Mouse (Mus musculus): ENCODE data around the gene Hoxd9. TPM values are rescaled to one million over a fixed set of nuclear protein-coding genes. Genes with fewer than 3 reads are reported as not detected.

The Hoxd9 gene
- polyA plus RNA-seq, 1 experiment from 2014 or later, result 24.1 TPM

GRCm38 (mm10) chr2:74695813-74696430 is 1.6 kb upstream of the Hoxd9 start:
- no peaks in the 10 kb centered on the region; the same call in 1 of the 2 replicates for H3K27me3 ChIP-seq (ENCODE audit: control insufficient read depth, insufficient read depth, low read length)
- H3K9me3 ChIP-seq (ENCODE audit: control insufficient read depth, low read length), result no peaks in the 10 kb centered on the region
- peak overlapping the region; percentile 93 for H3K4me2 ChIP-seq (ENCODE audit: low read depth, severe bottlenecking)
- peak overlapping the region; percentile 71 for H3K4me3 ChIP-seq (ENCODE audit: low read depth, low read length)
- 0% methylated on average over 7 of the region's 7 CpGs for WGBS
- DNase-seq (ENCODE audit: low spot score) (peak; percentile 41), ATAC-seq (ENCODE audit: insufficient number of reproducible peaks, low FRiP score, low TSS enrichment, low read depth) (no peak)
- peak overlapping the region; percentile 98 for H3K27ac ChIP-seq (replicated peaks; ENCODE audit: low read depth, low read length)
- peak overlapping the region; percentile 97 for H3K9ac ChIP-seq (ENCODE audit: low read length)
- peaks cover 47% of the 10 kb centered on the region for H3K4me1 ChIP-seq (ENCODE audit: control insufficient read depth, insufficient read depth, low read length)
- H3K36me3 ChIP-seq (ENCODE audit: control insufficient read depth, insufficient read depth, low read length), result no peaks in the 10 kb centered on the region

- H3K4me1 ChIP-seq (ENCODE audit: control insufficient read depth, insufficient read depth, low read length), result peaks cover 45% of the 10 kb centered on the region
- no peaks in the 10 kb centered on the region for H3K36me3 ChIP-seq (ENCODE audit: control insufficient read depth, insufficient read depth, low read length)
- no peaks in the 10 kb centered on the region for H3K9me3 ChIP-seq (ENCODE audit: control insufficient read depth, low read length)
- H3K27me3 ChIP-seq (ENCODE audit: control insufficient read depth, insufficient read depth, low read length), result no peaks in the 10 kb centered on the region; the same call in 1 of the 2 replicates
- H3K9ac ChIP-seq (ENCODE audit: low read length), result peak overlapping the region; percentile 97
- 2% methylated on average over 34 of the region's 34 CpGs for WGBS
- peak overlapping the region; percentile 93 for H3K4me2 ChIP-seq (ENCODE audit: low read depth, severe bottlenecking)
- ATAC-seq (ENCODE audit: insufficient number of reproducible peaks, low FRiP score, low TSS enrichment, low read depth) (peak; percentile 9; the same call in 1 of the 2 replicates), DNase-seq (ENCODE audit: low spot score) (peak; percentile 80)
- H3K27ac ChIP-seq (replicated peaks; ENCODE audit: low read depth, low read length), result peak overlapping the region; percentile 98
- H3K4me3 ChIP-seq (ENCODE audit: low read depth, low read length), result peak overlapping the region; percentile 71
Observed at GRCm38 (mm10) chr2:74696442-74697335, 838 bp upstream of the Hoxd9 start.

DNA sequence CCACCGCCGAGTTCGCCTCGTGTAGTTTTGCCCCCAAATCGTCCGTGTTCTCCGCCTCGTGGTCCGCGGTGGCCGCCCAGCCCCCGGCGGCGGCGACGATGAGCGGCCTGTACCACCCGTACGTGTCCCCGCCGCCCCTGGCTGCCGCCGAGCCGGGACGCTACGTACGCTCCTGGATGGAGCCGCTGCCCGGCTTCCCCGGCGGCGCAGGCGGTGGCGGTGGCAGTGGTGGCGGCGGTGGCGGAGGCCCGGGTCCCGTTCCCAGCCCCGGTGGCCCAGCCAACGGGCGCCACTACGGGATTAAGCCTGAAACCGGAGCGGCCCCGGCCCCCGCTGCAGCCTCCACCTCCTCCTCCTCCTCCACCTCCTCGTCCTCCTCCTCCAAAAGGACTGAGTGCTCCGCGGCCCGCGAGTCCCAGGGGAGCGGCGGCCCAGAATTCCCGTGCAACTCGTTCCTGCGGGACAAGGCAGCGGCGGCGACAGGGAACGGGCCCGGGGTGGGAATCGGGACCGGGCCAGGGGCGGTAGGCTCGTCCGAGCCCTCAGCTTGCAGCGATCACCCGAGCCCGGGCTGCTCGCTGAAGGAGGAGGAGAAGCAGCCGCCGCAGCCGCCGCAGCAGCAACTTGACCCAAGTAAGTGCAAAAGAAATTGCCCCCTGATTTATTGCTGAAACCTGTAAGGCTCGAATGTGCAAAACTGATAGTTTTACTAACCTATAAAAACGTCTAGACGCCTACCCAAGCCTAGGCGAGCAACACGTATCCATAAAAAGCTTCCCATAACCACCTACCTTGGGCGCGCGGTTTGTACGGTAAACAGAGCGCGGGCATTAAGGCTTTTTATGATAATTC is 900 bp downstream of the Hoxd9 start:
- H3K36me3 ChIP-seq (ENCODE audit: control insufficient read depth, insufficient read depth, low read length), result no peaks in the 10 kb centered on the region
- WGBS, result under 1% methylated on average over 80 of the region's 86 CpGs
- peak overlapping the region; percentile 98 for H3K27ac ChIP-seq (replicated peaks; ENCODE audit: low read depth, low read length)
- peak overlapping the region; percentile 71 for H3K4me3 ChIP-seq (ENCODE audit: low read depth, low read length)
- no peaks in the 10 kb centered on the region; the same call in 1 of the 2 replicates for H3K27me3 ChIP-seq (ENCODE audit: control insufficient read depth, insufficient read depth, low read length)
- peak; percentile 83 for DNase-seq (ENCODE audit: low spot score)
- peaks cover 38% of the 10 kb centered on the region for H3K4me1 ChIP-seq (ENCODE audit: control insufficient read depth, insufficient read depth, low read length)
- no peaks in the 10 kb centered on the region for H3K9me3 ChIP-seq (ENCODE audit: control insufficient read depth, low read length)
- peak; percentile 38; the same call in 1 of the 2 replicates for ATAC-seq (ENCODE audit: insufficient number of reproducible peaks, low FRiP score, low TSS enrichment, low read depth)
- peak overlapping the region; percentile 97 for H3K9ac ChIP-seq (ENCODE audit: low read length)
- peak overlapping the region; percentile 93 for H3K4me2 ChIP-seq (ENCODE audit: low read depth, severe bottlenecking)

DNA sequence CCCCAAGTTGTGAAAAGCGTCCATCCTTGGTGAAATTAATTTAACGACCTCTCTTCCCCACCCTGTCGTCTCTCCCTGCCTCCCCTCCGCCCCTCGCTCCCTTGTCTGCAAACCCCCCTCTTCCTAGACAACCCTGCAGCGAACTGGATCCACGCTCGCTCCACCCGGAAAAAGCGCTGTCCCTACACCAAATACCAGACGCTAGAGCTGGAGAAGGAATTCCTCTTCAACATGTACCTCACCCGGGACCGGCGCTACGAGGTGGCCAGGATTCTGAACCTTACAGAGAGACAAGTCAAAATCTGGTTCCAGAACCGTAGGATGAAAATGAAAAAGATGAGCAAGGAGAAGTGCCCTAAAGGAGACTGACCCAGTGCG is 1.5 kb downstream of the Hoxd9 start:
- peak; percentile 6; the same call in 1 of the 2 replicates for ATAC-seq (ENCODE audit: insufficient number of reproducible peaks, low FRiP score, low TSS enrichment, low read depth)
- Histone ChIP-seq H3K9me3 (ENCODE audit: control insufficient read depth, low read length) (no peaks in the 10 kb centered on the region), H3K36me3 (ENCODE audit: control insufficient read depth, insufficient read depth, low read length) (no peaks in the 10 kb centered on the region), H3K9ac (ENCODE audit: low read length) (peak overlapping the region; percentile 97), H3K4me2 (ENCODE audit: low read depth, severe bottlenecking) (peak overlapping the region; percentile 93), H3K27ac (replicated peaks; ENCODE audit: low read depth, low read length) (peak overlapping the region; percentile 98), H3K4me3 (ENCODE audit: low read depth, low read length) (peak overlapping the region; percentile 71), H3K4me1 (ENCODE audit: control insufficient read depth, insufficient read depth, low read length) (peaks cover 42% of the 10 kb centered on the region), H3K27me3 (ENCODE audit: control insufficient read depth, insufficient read depth, low read length) (no peaks in the 10 kb centered on the region; the same call in 1 of the 2 replicates)
- peak; percentile 77 for DNase-seq (ENCODE audit: low spot score)
- WGBS, result under 1% methylated on average over 17 of the region's 17 CpGs

GRCm38 (mm10) chr2:74699664-74700545 is 2.4 kb downstream of the Hoxd9 start:
- Histone ChIP-seq H3K27ac (replicated peaks; ENCODE audit: low read depth, low read length) (peak overlapping the region; percentile 98), H3K9ac (ENCODE audit: low read length) (peak overlapping the region; percentile 97), H3K4me3 (ENCODE audit: low read depth, low read length) (peak overlapping the region; percentile 71), H3K9me3 (ENCODE audit: control insufficient read depth, low read length) (no peaks in the 10 kb centered on the region), H3K4me1 (ENCODE audit: control insufficient read depth, insufficient read depth, low read length) (peaks cover 42% of the 10 kb centered on the region), H3K27me3 (ENCODE audit: control insufficient read depth, insufficient read depth, low read length) (no peaks in the 10 kb centered on the region; the same call in 1 of the 2 replicates), H3K4me2 (ENCODE audit: low read depth, severe bottlenecking) (peak overlapping the region; percentile 93), H3K36me3 (ENCODE audit: control insufficient read depth, insufficient read depth, low read length) (no peaks in the 10 kb centered on the region)
- WGBS, result 4% methylated on average over 23 of the region's 23 CpGs
- DNase-seq (ENCODE audit: low spot score) (peak; percentile 68), ATAC-seq (ENCODE audit: insufficient number of reproducible peaks, low FRiP score, low TSS enrichment, low read depth) (no peak)

DNA sequence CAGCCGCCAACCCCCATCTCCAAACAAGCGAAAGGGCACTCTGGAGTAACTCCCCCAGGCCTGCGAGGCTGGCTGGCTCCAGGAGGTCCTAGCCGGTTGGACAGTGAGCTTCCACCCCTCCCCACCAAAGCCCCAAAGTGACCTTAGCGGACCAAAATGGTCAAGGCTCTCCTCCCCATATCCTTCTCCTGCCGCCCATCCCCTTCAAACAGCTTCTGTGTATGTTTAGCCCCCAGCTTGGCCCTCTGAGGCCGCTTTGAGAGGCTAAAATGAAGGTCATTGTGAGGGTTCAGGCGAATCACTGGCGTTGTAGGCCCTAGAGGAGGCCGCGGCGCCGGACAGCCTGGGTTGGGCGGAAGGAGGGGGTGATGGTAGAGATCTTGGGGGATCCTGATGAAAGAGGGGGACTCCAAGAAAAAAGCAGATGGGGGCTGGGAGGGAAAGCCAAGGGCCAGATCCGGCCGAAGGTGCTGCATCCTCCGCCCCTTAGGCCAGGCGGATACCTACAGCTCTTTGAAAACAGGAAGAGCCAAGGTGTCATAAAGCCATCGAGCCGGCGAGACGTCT is 3.1 kb downstream of the Hoxd9 start:
- DNase-seq (ENCODE audit: low spot score) (no peak), ATAC-seq (ENCODE audit: insufficient number of reproducible peaks, low FRiP score, low TSS enrichment, low read depth) (no peak)
- Histone ChIP-seq H3K4me3 (ENCODE audit: low read depth, low read length) (peak overlapping the region; percentile 71), H3K4me2 (ENCODE audit: low read depth, severe bottlenecking) (peak overlapping the region; percentile 93), H3K36me3 (ENCODE audit: control insufficient read depth, insufficient read depth, low read length) (no peaks in the 10 kb centered on the region), H3K27me3 (ENCODE audit: control insufficient read depth, insufficient read depth, low read length) (no peaks in the 10 kb centered on the region; the same call in 1 of the 2 replicates), H3K9ac (ENCODE audit: low read length) (peak overlapping the region; percentile 97), H3K4me1 (ENCODE audit: control insufficient read depth, insufficient read depth, low read length) (peaks cover 36% of the 10 kb centered on the region), H3K9me3 (ENCODE audit: control insufficient read depth, low read length) (no peaks in the 10 kb centered on the region), H3K27ac (replicated peaks; ENCODE audit: low read depth, low read length) (peak overlapping the region; percentile 98)
- WGBS, result 2% methylated on average over 22 of the region's 22 CpGs

DNA sequence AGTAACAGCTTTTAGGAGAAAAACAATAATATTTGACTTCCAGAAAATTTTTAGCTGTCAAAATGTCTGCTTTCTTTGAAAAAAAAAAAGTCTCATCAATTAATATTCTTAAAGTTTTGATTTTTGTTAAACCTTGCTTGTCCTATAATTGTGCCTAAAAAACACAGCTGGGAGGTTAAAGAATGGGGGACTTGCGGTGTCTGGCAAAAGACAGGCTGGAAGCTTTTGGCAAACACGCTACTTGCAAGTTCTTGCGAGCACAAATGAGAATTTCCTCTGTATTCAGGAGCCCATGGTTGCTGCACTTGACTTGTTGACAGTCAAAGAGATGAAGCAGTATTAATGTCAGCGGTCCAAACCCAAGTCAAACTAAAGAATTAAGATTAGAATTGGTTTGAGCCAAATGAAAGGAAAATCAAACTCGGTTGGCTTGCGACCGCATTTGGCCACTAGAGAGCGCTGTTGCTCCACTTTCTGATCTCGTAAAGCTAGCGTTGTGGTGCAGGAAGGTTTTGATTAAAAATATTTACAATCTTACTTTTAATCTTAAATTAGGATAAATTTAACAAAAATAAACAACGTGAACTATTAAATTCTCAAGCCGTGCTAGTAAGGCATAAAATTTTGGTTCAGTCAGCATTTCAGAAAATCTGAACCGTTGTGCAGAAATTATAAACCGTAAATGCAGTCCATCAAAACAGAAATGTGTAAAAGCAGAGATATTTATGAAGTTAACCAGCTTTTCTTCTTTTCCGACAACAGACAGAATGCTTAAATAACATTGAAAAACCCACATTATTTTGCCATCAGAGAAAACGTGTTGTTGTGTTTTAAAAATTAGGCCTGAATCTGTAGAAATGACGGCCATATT is 4.7 kb downstream of the Hoxd9 start:
- no peak overlapping the region for H3K27ac ChIP-seq (replicated peaks; ENCODE audit: low read depth, low read length)
- H3K9ac ChIP-seq (ENCODE audit: low read length), result no peak overlapping the region
- ATAC-seq (ENCODE audit: insufficient number of reproducible peaks, low FRiP score, low TSS enrichment, low read depth) (no peak), DNase-seq (ENCODE audit: low spot score) (peak; percentile 92)
- H3K4me3 ChIP-seq (ENCODE audit: low read depth, low read length), result no peak overlapping the region
- no peaks in the 10 kb centered on the region for H3K36me3 ChIP-seq (ENCODE audit: control insufficient read depth, insufficient read depth, low read length)
- 7% methylated on average over 17 of the region's 17 CpGs for WGBS
- H3K9me3 ChIP-seq (ENCODE audit: control insufficient read depth, low read length), result no peaks in the 10 kb centered on the region
- no peaks in the 10 kb centered on the region for H3K27me3 ChIP-seq (ENCODE audit: control insufficient read depth, insufficient read depth, low read length)
- peak overlapping the region; percentile 37 for H3K4me2 ChIP-seq (ENCODE audit: low read depth, severe bottlenecking)
- peaks cover 25% of the 10 kb centered on the region for H3K4me1 ChIP-seq (ENCODE audit: control insufficient read depth, insufficient read depth, low read length)

Data from limb, embryonic 11.5 days (tissue).